Mouse (Mus musculus) CH12.LX (cell line): ENCODE measurements around the gene Atf3. TPM values are rescaled to one million over a fixed set of nuclear protein-coding genes. Genes with fewer than 3 reads are reported as not detected.

ENCODE experiments used
- DNase-seq: peaks from one replicate; pipeline ENCODE4 v3.0.0-alpha.2; 2013; ENCODE audit errors: extremely low read depth
- H3K27ac ChIP-seq: 2 replicates; pipeline ENCODE4 v1.5.1; 2012; ENCODE audit warnings: low read depth, mild to moderate bottlenecking, control low read depth, moderate library complexity; ENCODE audit not compliant: insufficient read depth
- H3K27me3 ChIP-seq: replicated peaks from 2 replicates; pipeline ENCODE3; 2012; ENCODE audit warnings: inconsistent platforms
- H3K36me3 ChIP-seq, 2 experiments: replicated peaks in 1 of 2; 2 replicates each; pipeline versions ENCODE3 to v1.6.1; 2012; ENCODE audit warnings: inconsistent platforms in 1 of 2, low read length in 1 of 2, mild to moderate bottlenecking in 1 of 2, mixed read lengths in 1 of 2, moderate library complexity in 1 of 2; ENCODE audit not compliant: control insufficient read depth in 1 of 2, insufficient read depth in 1 of 2
- H3K4me1 ChIP-seq, 2 experiments: 2 replicates each; pipeline ENCODE4 v1.6.1; 2012; ENCODE audit warnings: inconsistent platforms in 1 of 2, moderate library complexity in 1 of 2; ENCODE audit not compliant: insufficient read depth in 2 of 2, control insufficient read depth in 1 of 2
- H3K4me2 ChIP-seq: 2 replicates; pipeline ENCODE4 v1.6.1; 2012; ENCODE audit warnings: low read depth, mild to moderate bottlenecking, control low read depth; ENCODE audit not compliant: poor library complexity, insufficient read depth, severe bottlenecking
- H3K4me3 ChIP-seq, 3 experiments: fragments of 150-350 bp in 1 of 3; sonication (generic) in 1 of 3; replicated peaks in 1 of 3; 2 replicates each; pipeline versions ENCODE3 to v1.5.1; 2011 to 2012; ENCODE audit warnings: low read depth in 2 of 3, low read length in 2 of 3, mild to moderate bottlenecking in 2 of 3, moderate library complexity in 2 of 3, control low read depth in 1 of 3, improper control_type of control experiment in 1 of 3, inconsistent platforms in 1 of 3, mixed read lengths in 1 of 3; ENCODE audit not compliant: poor library complexity in 1 of 3
- H3K79me2 ChIP-seq: replicated peaks from 2 replicates; pipeline ENCODE4 v1.6.1; 2012; ENCODE audit warnings: mild to moderate bottlenecking, moderate library complexity; ENCODE audit not compliant: control insufficient read depth, poor library complexity, insufficient read depth, severe bottlenecking; ENCODE audit errors: extremely low read depth
- H3K9ac ChIP-seq: 2 replicates; pipeline ENCODE4 v1.6.1; 2012; ENCODE audit warnings: low read depth, mild to moderate bottlenecking, control low read depth, moderate library complexity; ENCODE audit not compliant: insufficient read depth
- H3K9me3 ChIP-seq: replicated peaks from 2 replicates; pipeline ENCODE3; 2012; ENCODE audit warnings: low read length, inconsistent platforms, mixed read lengths
- CHD2 ChIP-seq: IDR thresholded peaks from 2 replicates; pipeline ENCODE4 v1.6.1; 2011; ENCODE audit warnings: low read length, improper control_type of control experiment
- ELF1 ChIP-seq: IDR thresholded peaks from 2 replicates; pipeline ENCODE4 v1.6.1; 2014; ENCODE audit warnings: low read depth, mild to moderate bottlenecking, inconsistent platforms, low read length, improper control_type of control experiment
- GABPA ChIP-seq: IDR thresholded peaks from 2 replicates; pipeline ENCODE4 v1.6.1; 2012; ENCODE audit warnings: low read depth, low read length, improper control_type of control experiment, inconsistent platforms; ENCODE audit not compliant: insufficient replicate concordance
- HCFC1 ChIP-seq: IDR thresholded peaks from 2 replicates; pipeline ENCODE4 v1.6.1; 2012; ENCODE audit warnings: low read depth, mild to moderate bottlenecking, inconsistent platforms, low read length, improper control_type of control experiment
- JUND ChIP-seq: conservative IDR thresholded peaks from 2 replicates; pipeline ENCODE4 v1.6.1; 2011; ENCODE audit warnings: low read depth, low read length, improper control_type of control experiment
- MXI1 ChIP-seq: IDR thresholded peaks from 2 replicates; pipeline ENCODE4 v1.6.1; 2011; ENCODE audit warnings: mild to moderate bottlenecking, low read depth, low read length, improper control_type of control experiment
- POLR2A ChIP-seq: IDR thresholded peaks from 2 replicates; pipeline ENCODE4 v1.6.1; 2011; ENCODE audit warnings: low read depth, mild to moderate bottlenecking, improper control_type of control experiment, low read length
- SMC3 ChIP-seq: IDR thresholded peaks from 2 replicates; pipeline ENCODE4 v1.6.1; 2011; ENCODE audit warnings: low read depth, low read length, improper control_type of control experiment
- TBP ChIP-seq: conservative IDR thresholded peaks from 2 replicates; pipeline ENCODE4 v1.6.1; 2011; ENCODE audit warnings: low read depth, low read length, improper control_type of control experiment
- ZC3H11A ChIP-seq: IDR thresholded peaks from 2 replicates; pipeline ENCODE4 v1.6.1; 2012; ENCODE audit warnings: low read depth, mild to moderate bottlenecking, inconsistent platforms, low read length, improper control_type of control experiment
- ZKSCAN1 ChIP-seq: IDR thresholded peaks from 2 replicates; pipeline ENCODE4 v1.6.1; 2012; ENCODE audit warnings: low read depth, inconsistent platforms, low read length, improper control_type of control experiment, borderline replicate concordance
- ZNF384 ChIP-seq: IDR thresholded peaks from 2 replicates; pipeline ENCODE4 v1.6.1; 2012; ENCODE audit warnings: low read depth, low read length, improper control_type of control experiment, inconsistent platforms
- dilution Hi-C: fragments of 300-500 bp; cut with MboI; formaldehyde crosslinking; loops from 2 replicates; pipeline ENCODE4 v1.14.3; 2020; ENCODE audit warnings: low sequenced_read_pairs; ENCODE audit not compliant: extremely low pct_unique_long_range_greater_than_20kb, extremely low pct_ligation_motif_present
- in situ Hi-C: fragments of 300-500 bp; cut with MboI; formaldehyde crosslinking; loops from 3 replicates; pipeline ENCODE4 v1.14.3; 2019; ENCODE audit warnings: low sequenced_read_pairs, low pct_ligation_motif_present, low pct_unique_long_range_greater_than_20kb, mixed read lengths
- polyA plus RNA-seq: library from polyadenylated mRNA; unstranded; fragments of >175 nt; gene quantifications from 2 replicates; pipeline ENCODE4 v1.2.1, GENCODE M21; 2012; ENCODE audit warnings: low read depth; ENCODE audit not compliant: insufficient read length
- total RNA-seq, 2 experiments: library from RNA; depleted of rRNA; stranded (reverse); fragments of 300-350 nt in 1 of 2; fragments of >200 nt in 1 of 2; gene quantifications; 2 replicates each; pipeline ENCODE4 v1.2.3; 2012 to 2014

Atf3 gene
- total and polyA plus RNA-seq, 3 experiments: 25.1 to 39.7 (median 32.9) TPM

DNA sequence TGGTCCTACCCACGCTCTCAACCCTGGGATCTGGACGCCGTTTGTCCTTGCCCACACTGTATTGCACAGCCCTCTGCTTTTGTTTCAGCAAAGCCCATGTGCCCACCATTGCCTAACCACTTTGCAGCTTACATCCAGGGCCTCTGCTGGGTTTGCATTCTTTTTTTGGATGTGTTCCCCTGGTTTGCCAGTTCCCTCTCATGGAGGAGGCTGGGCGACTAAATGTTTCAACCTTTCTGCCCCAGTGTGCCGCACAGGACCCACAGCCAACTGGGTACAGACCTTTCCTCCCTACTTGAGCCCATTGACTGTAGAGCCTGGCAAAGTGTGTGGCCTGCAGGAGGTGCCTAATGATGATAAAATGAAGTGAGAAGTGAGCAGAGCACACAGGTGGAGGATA, 38.3 kb upstream of the Atf3 start:
- Histone ChIP-seq H3K4me2 (no peak overlapping the region), H3K9ac (no peak overlapping the region), H3K27me3 (no peaks in the 10 kb centered on the region), H3K4me1 (peaks cover 23 to 59% of the 10 kb centered on the region in 2 experiments), H3K36me3 (no peaks in the 10 kb centered on the region), H3K27ac (no peak overlapping the region), H3K4me3 (no peak overlapping the region), H3K79me2 (no peaks in the 10 kb centered on the region), H3K9me3 (no peaks in the 10 kb centered on the region)
- dilution Hi-C loops: no loop called here
- no peak for DNase-seq
- TF ChIP-seq ZNF384 (no peak), ZC3H11A (no peak)
- in situ Hi-C loops: no loop called here

DNA sequence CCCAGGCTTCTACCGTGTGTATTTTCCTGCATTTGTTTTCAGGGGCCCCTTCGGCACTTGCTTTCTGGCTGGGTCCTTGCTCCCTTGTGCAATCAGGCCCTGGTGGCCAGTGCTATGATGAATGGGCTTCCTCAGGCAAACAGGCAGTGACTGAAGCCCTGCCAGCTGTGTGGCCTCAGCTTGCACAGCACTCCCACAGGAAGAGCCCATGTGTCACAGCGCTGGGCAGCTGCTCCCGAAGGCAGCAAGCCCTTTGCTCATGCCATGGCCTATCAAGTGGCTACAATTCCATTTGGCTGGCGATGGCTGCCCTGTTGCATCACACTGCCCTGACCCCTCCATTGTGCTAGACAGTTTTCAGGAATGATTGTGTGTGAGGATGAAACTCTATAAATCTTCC, 36.6 kb upstream of the Atf3 start:
- H3K4me2 ChIP-seq: no peak overlapping the region
- no peak for DNase-seq

DNA sequence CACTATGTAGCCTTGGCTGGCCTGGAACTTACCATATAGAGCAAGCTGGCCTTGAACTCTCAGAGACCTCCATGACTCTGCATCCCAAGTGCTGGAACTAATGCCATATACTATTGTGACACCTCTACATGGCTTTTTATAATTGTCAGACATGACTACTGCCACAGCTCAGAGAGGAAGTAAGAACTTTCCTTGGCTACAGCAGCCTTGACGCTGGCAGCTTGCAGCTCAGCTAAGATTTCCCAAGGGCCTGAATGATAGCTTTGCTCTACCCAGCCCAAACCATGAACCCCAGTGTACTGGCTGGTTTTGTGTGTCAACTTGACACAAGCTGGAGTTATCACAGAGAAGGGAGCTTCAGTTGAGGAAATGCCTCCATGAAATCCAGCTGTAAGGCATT, 35.8 kb upstream of the Atf3 start:
- in situ Hi-C loops: no loop called here
- Histone ChIP-seq H3K27me3 (no peaks in the 10 kb centered on the region), H3K4me1 (peaks cover 33 to 64% of the 10 kb centered on the region in 2 experiments), H3K9ac (no peak overlapping the region), H3K79me2 (no peaks in the 10 kb centered on the region), H3K36me3 (no peaks in the 10 kb centered on the region), H3K9me3 (no peaks in the 10 kb centered on the region), H3K4me2 (no peak overlapping the region), H3K27ac (no peak overlapping the region), H3K4me3 (no peak overlapping the region)
- TF ChIP-seq ELF1 (no peak), ZKSCAN1 (no peak), GABPA (no peak), POLR2A (no peak), SMC3 (no peak), HCFC1 (no peak)
- dilution Hi-C loops: no loop called here
- no peak for DNase-seq

More for the DNA sequence above, 36.6 kb upstream of the Atf3 start:
- TF ChIP-seq CHD2: no peak
- TF ChIP-seq MXI1: no peak
- TF ChIP-seq TBP: no peak
- TF ChIP-seq HCFC1: no peak
- TF ChIP-seq JUND: no peak
- in situ Hi-C loops: no loop called here
- H3K79me2 ChIP-seq: no peaks in the 10 kb centered on the region
- H3K27me3 ChIP-seq: no peaks in the 10 kb centered on the region
- H3K4me3 ChIP-seq: no peak overlapping the region
- H3K9ac ChIP-seq: no peak overlapping the region
- H3K36me3 ChIP-seq: no peaks in the 10 kb centered on the region
- peaks cover 26 to 64% of the 10 kb centered on the region in 2 experiments for H3K4me1 ChIP-seq
- H3K27ac ChIP-seq: no peak overlapping the region
- dilution Hi-C loops: no loop called here
- H3K9me3 ChIP-seq: no peaks in the 10 kb centered on the region
